Mouse (Mus musculus): ENCODE data around the gene Noc4l. TPM values are rescaled to one million over a fixed set of nuclear protein-coding genes. Genes with fewer than 3 reads are reported as not detected.

The Noc4l gene
- total and polyA plus RNA-seq, 3 experiments = 50.0 to 217 (median 63.7) TPM

DNA sequence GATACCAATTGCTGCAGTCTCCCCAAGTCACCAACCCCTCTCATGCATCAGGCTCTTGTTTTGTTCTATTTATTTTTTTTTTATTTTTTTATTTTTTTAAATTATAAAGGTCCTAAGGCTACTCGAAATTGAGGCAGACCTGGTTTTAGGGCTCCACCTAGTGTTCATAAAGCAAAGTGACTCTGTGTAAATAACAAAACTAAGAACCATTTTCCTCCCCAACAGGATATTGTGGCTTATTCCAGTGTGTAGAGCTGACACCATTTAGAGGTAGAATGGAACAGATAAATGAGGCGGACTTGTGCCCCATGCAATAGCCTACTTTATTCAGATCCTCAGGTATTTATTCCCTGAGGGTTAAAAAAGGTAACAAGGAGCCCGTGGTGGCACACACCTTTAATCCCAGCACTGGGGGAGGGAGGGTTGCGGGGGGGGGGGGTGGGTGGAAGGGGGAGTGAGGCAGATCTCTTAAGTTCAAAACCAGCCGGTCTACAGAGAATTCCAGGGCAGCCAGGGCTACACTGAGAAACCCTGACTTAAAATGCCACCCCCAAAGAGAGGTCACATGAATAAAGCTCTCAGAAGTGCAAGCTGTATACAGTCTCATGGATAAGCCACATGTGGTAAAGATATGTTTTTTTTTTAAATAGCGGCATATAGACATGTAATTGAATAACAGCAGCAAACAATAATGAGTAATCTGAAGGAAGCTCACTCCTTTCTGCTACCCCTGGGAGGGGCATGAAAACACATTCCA lies 17.1 kb downstream of the Noc4l start:
- Histone ChIP-seq H3K4me3 (ENCODE audit: low read depth, low read length) (no peak overlapping the region), H3K9me3 (replicated peaks) (no peaks in the 10 kb centered on the region), H3K4me1 (ENCODE audit: insufficient read depth, low read depth, low read length) (peaks cover 3% of the 10 kb centered on the region; the same call in 1 of the 2 replicates), H3K27me3 (ENCODE audit: insufficient read depth, low read length) (peaks cover 27% of the 10 kb centered on the region), H3K36me3 (replicated peaks) (no peaks in the 10 kb centered on the region)
- DNase-seq (ENCODE audit: low spot score) (no peak), ATAC-seq (ENCODE audit: extremely low read depth, insufficient number of reproducible peaks, low FRiP score, poor library complexity, severe bottlenecking) (no peak)
- no peak for TF ChIP-seq GATA1 (IDR thresholded peaks at IDR 0.05; ENCODE audit: borderline replicate concordance, low read length)
- TF ChIP-seq CTCF (IDR thresholded peaks at IDR 0.05; ENCODE audit: low read depth, low read length) = 0 out of 2 replicates have a peak, but pooled peaks have one; percentile 15

DNA sequence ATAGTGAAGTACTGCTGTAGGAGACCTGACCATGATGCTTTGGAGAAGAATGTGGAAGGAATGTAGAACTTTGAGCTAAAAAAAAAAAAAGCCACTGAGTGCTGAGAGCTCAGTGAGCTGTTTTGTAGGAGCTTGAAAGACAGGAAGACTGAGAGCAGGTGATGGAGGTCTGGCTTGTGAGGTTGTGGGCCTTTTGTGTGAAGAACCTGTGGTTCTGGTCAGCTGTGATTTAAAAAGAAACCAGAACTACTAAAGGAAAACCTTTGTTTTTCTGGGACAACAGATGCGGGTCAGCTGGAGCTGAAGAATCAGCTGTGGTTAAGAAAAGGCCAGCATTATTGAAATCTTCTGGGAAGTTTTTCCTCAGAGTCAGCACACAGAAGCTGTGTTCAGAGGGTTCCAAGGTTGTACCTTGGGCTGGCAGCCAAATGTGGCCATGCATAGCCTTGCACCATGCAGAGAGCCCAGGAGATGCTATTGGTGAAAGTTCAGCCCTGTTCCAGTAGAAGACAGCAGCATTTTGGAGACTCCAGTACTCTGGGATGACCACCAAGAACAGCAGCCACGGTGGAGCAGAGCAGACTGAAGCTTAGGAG lies 23.6 kb downstream of the Noc4l start:
- H3K27me3 ChIP-seq (ENCODE audit: insufficient read depth, low read length) = peaks cover 21% of the 10 kb centered on the region
- ATAC-seq (ENCODE audit: extremely low read depth, insufficient number of reproducible peaks, low FRiP score, poor library complexity, severe bottlenecking) = no peak
- TF ChIP-seq POLR2AphosphoS5 (IDR thresholded peaks at IDR 0.05; ENCODE audit: insufficient replicate concordance, low read depth, low read length) (no peak), TAL1 (conservative IDR thresholded peaks at IDR 0.05; ENCODE audit: low read depth, low read length) (no peak), GATA1 (IDR thresholded peaks at IDR 0.05; ENCODE audit: borderline replicate concordance, low read length) (no peak), CTCF (IDR thresholded peaks at IDR 0.05; ENCODE audit: low read depth, low read length) (no peak), GATA2 (IDR thresholded peaks at IDR 0.05; ENCODE audit: borderline replicate concordance, low read depth, low read length) (no peak)
- H3K4me1 ChIP-seq (ENCODE audit: insufficient read depth, low read depth, low read length) = no peaks in the 10 kb centered on the region
- H3K4me3 ChIP-seq (ENCODE audit: low read depth, low read length) = no peak overlapping the region
- no peak for DNase-seq (ENCODE audit: low spot score)
- no peaks in the 10 kb centered on the region for H3K9me3 ChIP-seq (replicated peaks)
- H3K36me3 ChIP-seq (replicated peaks) = no peaks in the 10 kb centered on the region

GRCm38 (mm10) chr5:110628156-110628555 lies 25.1 kb downstream of the Noc4l start:
- TF ChIP-seq POLR2AphosphoS5 (IDR thresholded peaks at IDR 0.05; ENCODE audit: insufficient replicate concordance, low read depth, low read length) (no peak), CTCF (IDR thresholded peaks at IDR 0.05; ENCODE audit: low read depth, low read length) (no peak), TAL1 (conservative IDR thresholded peaks at IDR 0.05; ENCODE audit: low read depth, low read length) (no peak), GATA2 (IDR thresholded peaks at IDR 0.05; ENCODE audit: borderline replicate concordance, low read depth, low read length) (no peak), GATA1 (IDR thresholded peaks at IDR 0.05; ENCODE audit: borderline replicate concordance, low read length) (no peak)
- ATAC-seq (ENCODE audit: extremely low read depth, insufficient number of reproducible peaks, low FRiP score, poor library complexity, severe bottlenecking) (no peak), DNase-seq (ENCODE audit: low spot score) (no peak)
- Histone ChIP-seq H3K27me3 (ENCODE audit: insufficient read depth, low read length) (peaks cover 11% of the 10 kb centered on the region), H3K36me3 (replicated peaks) (no peaks in the 10 kb centered on the region), H3K4me3 (ENCODE audit: low read depth, low read length) (no peak overlapping the region), H3K9me3 (replicated peaks) (no peaks in the 10 kb centered on the region), H3K4me1 (ENCODE audit: insufficient read depth, low read depth, low read length) (no peaks in the 10 kb centered on the region)

- no peaks in the 10 kb centered on the region for H3K36me3 ChIP-seq (replicated peaks)
- H3K27me3 ChIP-seq (ENCODE audit: insufficient read depth, low read length) = peaks cover 8% of the 10 kb centered on the region
- ATAC-seq (ENCODE audit: extremely low read depth, insufficient number of reproducible peaks, low FRiP score, poor library complexity, severe bottlenecking) (no peak), DNase-seq (ENCODE audit: low spot score) (no peak)
- H3K9me3 ChIP-seq (replicated peaks) = no peaks in the 10 kb centered on the region
- TF ChIP-seq CTCF (IDR thresholded peaks at IDR 0.05; ENCODE audit: low read depth, low read length) (no peak), GATA1 (IDR thresholded peaks at IDR 0.05; ENCODE audit: borderline replicate concordance, low read length) (no peak), GATA2 (IDR thresholded peaks at IDR 0.05; ENCODE audit: borderline replicate concordance, low read depth, low read length) (no peak), TAL1 (conservative IDR thresholded peaks at IDR 0.05; ENCODE audit: low read depth, low read length) (no peak), POLR2AphosphoS5 (IDR thresholded peaks at IDR 0.05; ENCODE audit: insufficient replicate concordance, low read depth, low read length) (no peak)
- H3K4me1 ChIP-seq (ENCODE audit: insufficient read depth, low read depth, low read length) = no peaks in the 10 kb centered on the region
- H3K4me3 ChIP-seq (ENCODE audit: low read depth, low read length) = no peak overlapping the region
Measured at GRCm38 (mm10) chr5:110627351-110627750, 25.9 kb downstream of the Noc4l start.

DNA sequence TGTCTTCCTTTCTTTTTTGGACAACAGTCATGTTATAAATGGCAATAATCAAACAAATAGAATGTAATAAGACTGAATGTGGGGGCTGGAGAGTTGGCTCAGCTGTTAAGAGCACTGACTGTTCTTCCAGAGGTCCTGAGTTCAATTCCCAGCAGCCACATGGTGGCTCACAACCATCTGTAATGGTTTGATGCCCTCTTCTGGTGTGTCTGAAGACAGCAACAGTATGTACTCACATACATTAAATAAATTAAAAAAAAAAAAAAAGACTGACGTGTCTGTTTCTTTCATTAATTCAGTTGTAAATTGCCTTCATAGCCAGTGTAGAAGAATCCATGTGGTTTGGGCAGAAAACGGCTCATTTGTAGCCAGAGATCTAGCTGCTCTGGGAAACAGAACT lies 28.9 kb downstream of the Noc4l start:
- DNase-seq (ENCODE audit: low spot score) (no peak), ATAC-seq (ENCODE audit: extremely low read depth, insufficient number of reproducible peaks, low FRiP score, poor library complexity, severe bottlenecking) (no peak)
- TF ChIP-seq GATA2 (IDR thresholded peaks at IDR 0.05; ENCODE audit: borderline replicate concordance, low read depth, low read length) = no peak
- TF ChIP-seq GATA1 (IDR thresholded peaks at IDR 0.05; ENCODE audit: borderline replicate concordance, low read length) = no peak
- TF ChIP-seq CTCF (IDR thresholded peaks at IDR 0.05; ENCODE audit: low read depth, low read length) = no peak
- TF ChIP-seq TAL1 (conservative IDR thresholded peaks at IDR 0.05; ENCODE audit: low read depth, low read length) = no peak
- no peak for TF ChIP-seq POLR2AphosphoS5 (IDR thresholded peaks at IDR 0.05; ENCODE audit: insufficient replicate concordance, low read depth, low read length)
- no peaks in the 10 kb centered on the region for H3K4me1 ChIP-seq (ENCODE audit: insufficient read depth, low read depth, low read length)
- H3K9me3 ChIP-seq (replicated peaks) = no peaks in the 10 kb centered on the region
- H3K36me3 ChIP-seq (replicated peaks) = no peaks in the 10 kb centered on the region
- H3K4me3 ChIP-seq (ENCODE audit: low read depth, low read length) = no peak overlapping the region
- peaks cover 9% of the 10 kb centered on the region for H3K27me3 ChIP-seq (ENCODE audit: insufficient read depth, low read length)

- no peak for DNase-seq (ENCODE audit: low spot score)
- Histone ChIP-seq H3K9me3 (replicated peaks) (no peaks in the 10 kb centered on the region), H3K4me1 (ENCODE audit: insufficient read depth, low read depth, low read length) (no peaks in the 10 kb centered on the region), H3K36me3 (replicated peaks) (no peaks in the 10 kb centered on the region), H3K27me3 (ENCODE audit: insufficient read depth, low read length) (peaks cover 3% of the 10 kb centered on the region; the same call in 1 of the 2 replicates), H3K4me3 (ENCODE audit: low read depth, low read length) (no peak overlapping the region)
- no peak for ATAC-seq (ENCODE audit: extremely low read depth, insufficient number of reproducible peaks, low FRiP score, poor library complexity, severe bottlenecking)
- TF ChIP-seq GATA1 (IDR thresholded peaks at IDR 0.05; ENCODE audit: borderline replicate concordance, low read length) = no peak
- TF ChIP-seq GATA2 (IDR thresholded peaks at IDR 0.05; ENCODE audit: borderline replicate concordance, low read depth, low read length) = no peak
- no peak for TF ChIP-seq POLR2AphosphoS5 (IDR thresholded peaks at IDR 0.05; ENCODE audit: insufficient replicate concordance, low read depth, low read length)
- no peak for TF ChIP-seq CTCF (IDR thresholded peaks at IDR 0.05; ENCODE audit: low read depth, low read length)
- TF ChIP-seq TAL1 (conservative IDR thresholded peaks at IDR 0.05; ENCODE audit: low read depth, low read length) = no peak
Measured at GRCm38 (mm10) chr5:110619226-110619625, 34.0 kb downstream of the Noc4l start.

Measured in G1E (cell line).